Mouse (Mus musculus): ENCODE measurements around the gene Nup205. TPM values are rescaled to one million over a fixed set of nuclear protein-coding genes. Genes with fewer than 3 reads are reported as not detected.
A peak's percentile ranks its signal among the peaks of the same experiment; 100 is the strongest.

Gene Nup205
- total RNA-seq, 1 experiment: 108 TPM

DNA sequence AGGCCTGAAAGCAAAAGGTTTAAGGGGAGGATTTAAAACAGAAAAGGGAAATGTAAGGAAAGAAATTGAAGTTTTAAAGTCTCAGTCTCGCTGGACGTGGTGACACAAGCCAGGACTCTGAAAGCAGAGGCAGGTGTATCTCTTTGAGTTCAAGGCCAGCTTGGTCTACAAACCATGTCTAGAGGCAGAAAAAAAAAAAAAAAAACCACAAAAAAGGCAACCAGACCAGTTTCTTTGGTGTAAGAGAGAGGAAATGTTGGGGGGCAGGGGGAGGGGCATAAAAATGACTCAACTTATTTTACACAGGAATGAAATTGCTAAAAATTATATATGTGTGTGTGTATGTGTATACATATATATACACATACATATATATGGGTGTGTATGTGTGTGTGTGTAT, 42.4 kb upstream of the Nup205 start:
- Histone ChIP-seq H3K4me3 (ENCODE audit: insufficient read depth in 1 of 2, low read depth in 1 of 2, low read length in 2 of 2, poor library complexity in 1 of 2, severe bottlenecking in 1 of 2) (peak overlapping the region; percentile 84 to 92; a peak in 3 of 4 replicates), H3K9ac (ENCODE audit: insufficient read depth, low read depth, low read length, poor library complexity, severe bottlenecking) (peak overlapping the region; percentile 91), H3K27ac (ENCODE audit: insufficient read depth, low read depth, low read length, poor library complexity, severe bottlenecking) (no peak overlapping the region), H3K36me3 (ENCODE audit: control insufficient read depth, insufficient read depth, low read length, poor library complexity, severe bottlenecking) (no peaks in the 10 kb centered on the region), H3K9me3 (ENCODE audit: control insufficient read depth, insufficient read depth, low read depth, low read length) (no peaks in the 10 kb centered on the region), H3K4me1 (ENCODE audit: control insufficient read depth in 2 of 2, insufficient read depth in 2 of 2, low read length in 2 of 2, poor library complexity in 1 of 2) (peaks cover 0 to 5% of the 10 kb centered on the region in 2 experiments; a peak in 1 of 4 replicates)
- no peak for DNase-seq (ENCODE audit: low read depth, low spot score)
- in situ Hi-C loops (cut with MboI; ENCODE audit: low sequenced_read_pairs in 2 of 2, unreplicated experiment in 2 of 2): no loop called here
- TF ChIP-seq CHD2 (IDR thresholded peaks at IDR 0.05; ENCODE audit: low read depth, low read length): no peak
- no peak for TF ChIP-seq ZNF384 (IDR thresholded peaks at IDR 0.05; ENCODE audit: low read depth, low read length)
- no peak for TF ChIP-seq HCFC1 (IDR thresholded peaks at IDR 0.05; ENCODE audit: borderline replicate concordance, insufficient read depth, low read length)
- no peak for TF ChIP-seq ZC3H11A (IDR thresholded peaks at IDR 0.05; ENCODE audit: borderline replicate concordance, low read depth, low read length)
- no peak for TF ChIP-seq MAFK (IDR thresholded peaks at IDR 0.05; ENCODE audit: insufficient read depth, low read depth, low read length)

- H3K4me3 ChIP-seq (ENCODE audit: insufficient read depth in 1 of 2, low read depth in 1 of 2, low read length in 2 of 2, poor library complexity in 1 of 2, severe bottlenecking in 1 of 2): no peak overlapping the region
- no peak for DNase-seq (ENCODE audit: low read depth, low spot score)
- H3K27ac ChIP-seq (ENCODE audit: insufficient read depth, low read depth, low read length, poor library complexity, severe bottlenecking): no peak overlapping the region
- H3K4me1 ChIP-seq (ENCODE audit: control insufficient read depth in 2 of 2, insufficient read depth in 2 of 2, low read length in 2 of 2, poor library complexity in 1 of 2): no peaks in the 10 kb centered on the region
- no peak overlapping the region for H3K9ac ChIP-seq (ENCODE audit: insufficient read depth, low read depth, low read length, poor library complexity, severe bottlenecking)
- in situ Hi-C loops (cut with MboI; ENCODE audit: low sequenced_read_pairs in 2 of 2, unreplicated experiment in 2 of 2): no loop called here
- no peaks in the 10 kb centered on the region for H3K36me3 ChIP-seq (ENCODE audit: control insufficient read depth, insufficient read depth, low read length, poor library complexity, severe bottlenecking)
- no peaks in the 10 kb centered on the region for H3K9me3 ChIP-seq (ENCODE audit: control insufficient read depth, insufficient read depth, low read depth, low read length)
- TF ChIP-seq HCFC1 (IDR thresholded peaks at IDR 0.05; ENCODE audit: borderline replicate concordance, insufficient read depth, low read length) (no peak), CHD2 (IDR thresholded peaks at IDR 0.05; ENCODE audit: low read depth, low read length) (no peak), MAFK (IDR thresholded peaks at IDR 0.05; ENCODE audit: insufficient read depth, low read depth, low read length) (no peak), ZC3H11A (IDR thresholded peaks at IDR 0.05; ENCODE audit: borderline replicate concordance, low read depth, low read length) (no peak), ZNF384 (IDR thresholded peaks at IDR 0.05; ENCODE audit: low read depth, low read length) (no peak)
These were observed 36.9 kb upstream of the Nup205 start for GRCm38 (mm10) chr6:35140351-35140750.

DNA sequence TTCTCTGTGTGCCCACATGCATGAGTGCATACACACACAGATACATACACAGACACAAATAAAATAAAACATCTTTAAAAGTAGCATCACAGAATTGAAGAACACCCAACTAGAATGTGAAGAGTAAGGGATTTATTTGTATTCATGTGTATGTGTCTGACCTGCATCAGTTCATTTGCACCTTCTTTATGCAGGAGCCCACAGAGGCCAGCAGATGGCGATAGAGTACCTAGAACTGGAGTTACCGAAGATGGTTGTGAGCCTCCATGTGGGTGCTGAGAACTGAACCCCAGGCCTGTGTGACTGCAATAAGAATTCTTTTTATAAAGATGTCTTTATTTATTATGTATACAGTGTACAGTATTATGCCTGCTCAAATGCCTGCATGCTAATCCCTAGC, 31.7 kb upstream of the Nup205 start:
- DNase-seq (ENCODE audit: low read depth, low spot score): peak; percentile 43
- H3K4me1 ChIP-seq (ENCODE audit: control insufficient read depth in 2 of 2, insufficient read depth in 2 of 2, low read length in 2 of 2, poor library complexity in 1 of 2): no peaks in the 10 kb centered on the region
- H3K27ac ChIP-seq (ENCODE audit: insufficient read depth, low read depth, low read length, poor library complexity, severe bottlenecking): no peak overlapping the region
- TF ChIP-seq CHD2 (IDR thresholded peaks at IDR 0.05; ENCODE audit: low read depth, low read length): no peak
- no peak for TF ChIP-seq MAFK (IDR thresholded peaks at IDR 0.05; ENCODE audit: insufficient read depth, low read depth, low read length)
- no peak for TF ChIP-seq ZNF384 (IDR thresholded peaks at IDR 0.05; ENCODE audit: low read depth, low read length)
- no peak for TF ChIP-seq HCFC1 (IDR thresholded peaks at IDR 0.05; ENCODE audit: borderline replicate concordance, insufficient read depth, low read length)
- TF ChIP-seq ZC3H11A (IDR thresholded peaks at IDR 0.05; ENCODE audit: borderline replicate concordance, low read depth, low read length): no peak
- no peaks in the 10 kb centered on the region for H3K9me3 ChIP-seq (ENCODE audit: control insufficient read depth, insufficient read depth, low read depth, low read length)
- H3K9ac ChIP-seq (ENCODE audit: insufficient read depth, low read depth, low read length, poor library complexity, severe bottlenecking): no peak overlapping the region
- H3K4me3 ChIP-seq (ENCODE audit: insufficient read depth in 1 of 2, low read depth in 1 of 2, low read length in 2 of 2, poor library complexity in 1 of 2, severe bottlenecking in 1 of 2): no peak overlapping the region
- H3K36me3 ChIP-seq (ENCODE audit: control insufficient read depth, insufficient read depth, low read length, poor library complexity, severe bottlenecking): no peaks in the 10 kb centered on the region
- in situ Hi-C loops (cut with MboI; ENCODE audit: low sequenced_read_pairs in 2 of 2, unreplicated experiment in 2 of 2): no loop called here

GRCm38 (mm10) chr6:35147726-35148422, 29.3 kb upstream of the Nup205 start:
- TF ChIP-seq MAFK (IDR thresholded peaks at IDR 0.05; ENCODE audit: insufficient read depth, low read depth, low read length): no peak
- Histone ChIP-seq H3K27ac (ENCODE audit: insufficient read depth, low read depth, low read length, poor library complexity, severe bottlenecking) (no peak overlapping the region), H3K36me3 (ENCODE audit: control insufficient read depth, insufficient read depth, low read length, poor library complexity, severe bottlenecking) (no peaks in the 10 kb centered on the region), H3K9me3 (ENCODE audit: control insufficient read depth, insufficient read depth, low read depth, low read length) (no peaks in the 10 kb centered on the region), H3K9ac (ENCODE audit: insufficient read depth, low read depth, low read length, poor library complexity, severe bottlenecking) (no peak overlapping the region), H3K4me1 (ENCODE audit: control insufficient read depth in 2 of 2, insufficient read depth in 2 of 2, low read length in 2 of 2, poor library complexity in 1 of 2) (no peaks in the 10 kb centered on the region), H3K4me3 (ENCODE audit: insufficient read depth in 1 of 2, low read depth in 1 of 2, low read length in 2 of 2, poor library complexity in 1 of 2, severe bottlenecking in 1 of 2) (no peak overlapping the region)
- in situ Hi-C loops (cut with MboI; ENCODE audit: low sequenced_read_pairs in 2 of 2, unreplicated experiment in 2 of 2): no loop called here
- no peak for DNase-seq (ENCODE audit: low read depth, low spot score)

DNA sequence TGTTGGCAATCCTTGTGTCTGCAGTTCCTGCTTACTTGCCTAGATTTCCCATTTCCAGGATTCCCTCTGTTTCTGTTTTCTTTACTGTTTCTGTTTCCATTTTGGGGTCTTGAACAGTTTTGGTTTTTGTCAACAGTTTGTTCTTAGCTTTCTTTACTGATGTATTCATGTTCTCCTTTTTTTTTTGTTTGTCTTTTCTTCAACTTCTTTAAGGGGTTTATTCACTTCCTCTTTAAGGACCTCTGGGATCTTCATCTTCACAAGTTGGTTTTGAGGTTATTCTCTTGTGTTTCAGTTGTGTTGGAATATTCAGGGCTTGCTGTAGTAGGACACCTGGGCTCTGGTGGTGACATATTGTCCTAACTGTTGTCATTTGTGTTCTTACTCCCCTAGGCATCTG, 22.7 kb upstream of the Nup205 start:
- no peaks in the 10 kb centered on the region for H3K4me1 ChIP-seq (ENCODE audit: control insufficient read depth in 2 of 2, insufficient read depth in 2 of 2, low read length in 2 of 2, poor library complexity in 1 of 2)
- in situ Hi-C loops (cut with MboI; ENCODE audit: low sequenced_read_pairs in 2 of 2, unreplicated experiment in 2 of 2): no loop called here
- no peaks in the 10 kb centered on the region for H3K36me3 ChIP-seq (ENCODE audit: control insufficient read depth, insufficient read depth, low read length, poor library complexity, severe bottlenecking)
- no peak overlapping the region for H3K4me3 ChIP-seq (ENCODE audit: insufficient read depth in 1 of 2, low read depth in 1 of 2, low read length in 2 of 2, poor library complexity in 1 of 2, severe bottlenecking in 1 of 2)
- DNase-seq (ENCODE audit: low read depth, low spot score): no peak
- no peaks in the 10 kb centered on the region; the same call in 1 of the 2 replicates for H3K9me3 ChIP-seq (ENCODE audit: control insufficient read depth, insufficient read depth, low read depth, low read length)
- TF ChIP-seq MAFK (IDR thresholded peaks at IDR 0.05; ENCODE audit: insufficient read depth, low read depth, low read length) (no peak), ZNF384 (IDR thresholded peaks at IDR 0.05; ENCODE audit: low read depth, low read length) (no peak)
- no peak overlapping the region for H3K27ac ChIP-seq (ENCODE audit: insufficient read depth, low read depth, low read length, poor library complexity, severe bottlenecking)
- no peak overlapping the region for H3K9ac ChIP-seq (ENCODE audit: insufficient read depth, low read depth, low read length, poor library complexity, severe bottlenecking)

Data from ES-E14 (cell line).